Mouse (Mus musculus): Measurements from ENCODE around the gene Tspan12. TPM values are rescaled to one million over a fixed set of nuclear protein-coding genes. Genes with fewer than 3 reads are reported as not detected.

The Tspan12 gene
- polyA plus RNA-seq, 1 experiment from 2014 or later: 55.1 TPM

DNA sequence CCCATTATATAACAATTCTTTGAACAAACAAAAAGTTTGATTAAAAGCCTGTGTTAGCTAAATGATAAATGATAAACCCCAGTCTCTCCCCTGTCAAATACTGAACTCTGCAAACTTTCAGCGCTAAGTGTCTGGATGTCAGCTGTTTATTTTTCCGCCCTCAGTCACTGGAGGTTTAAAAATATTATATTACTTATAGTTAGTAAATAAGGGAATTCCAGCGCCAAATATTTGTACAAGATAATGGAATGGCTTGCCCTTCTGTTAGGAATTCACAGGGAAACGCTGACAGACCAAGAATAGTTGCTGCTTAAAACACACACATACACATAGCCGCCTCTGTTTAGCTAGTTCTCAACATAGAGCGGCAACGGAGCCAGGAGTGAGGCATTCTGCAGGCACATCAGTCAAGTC, 29.6 kb downstream of the Tspan12 start:
- no peak overlapping the region for H3K27ac ChIP-seq
- no peak overlapping the region for H3K4me3 ChIP-seq
- peaks cover 12% of the 10 kb centered on the region for H3K36me3 ChIP-seq (replicated peaks)
- WGBS: 90% methylated on average over 7 of the region's 7 CpGs
- H3K27me3 ChIP-seq (ENCODE audit: poor library complexity, severe bottlenecking): no peaks in the 10 kb centered on the region
- no peaks in the 10 kb centered on the region for H3K9me3 ChIP-seq
- no peak for DNase-seq (ENCODE audit: extremely low spot score, low spot score)
- H3K4me1 ChIP-seq: no peaks in the 10 kb centered on the region

DNA sequence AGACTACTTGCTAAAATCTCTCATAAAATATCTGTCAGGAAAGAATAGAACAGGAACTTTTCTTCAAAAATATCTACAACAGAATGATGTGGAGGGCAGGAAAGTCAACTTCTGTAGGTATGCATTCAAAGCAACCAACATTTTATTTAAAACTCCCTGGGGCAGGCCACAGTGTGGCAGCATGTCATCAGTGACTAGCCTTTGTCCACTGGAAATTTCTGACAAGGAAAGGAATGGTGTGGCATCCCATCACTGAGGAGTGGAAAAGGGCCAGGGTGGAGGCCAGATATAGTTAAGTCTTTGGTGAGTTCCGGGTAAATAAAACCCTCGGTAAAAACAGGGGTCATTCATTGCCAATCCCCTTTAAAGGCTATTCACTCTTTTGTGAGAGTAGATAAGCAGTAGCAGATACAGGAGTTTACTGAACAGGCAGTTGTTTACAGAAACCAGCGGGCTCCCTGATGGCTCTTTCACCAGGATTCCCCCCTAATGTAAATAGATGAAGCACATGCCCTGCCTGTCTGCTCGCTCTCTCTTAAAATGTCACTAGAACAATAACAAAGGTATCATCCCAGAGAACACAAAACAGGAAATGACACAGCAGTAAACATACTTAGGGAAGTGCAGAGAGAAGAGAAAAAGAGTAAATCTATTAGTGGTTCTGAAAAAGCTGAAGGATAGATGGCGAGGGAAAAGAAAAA, 34.1 kb downstream of the Tspan12 start:
- no peak overlapping the region for H3K27ac ChIP-seq
- H3K27me3 ChIP-seq (ENCODE audit: poor library complexity, severe bottlenecking): no peaks in the 10 kb centered on the region
- no peaks in the 10 kb centered on the region for H3K9me3 ChIP-seq
- no peak for DNase-seq (ENCODE audit: extremely low spot score, low spot score)
- H3K4me1 ChIP-seq: no peaks in the 10 kb centered on the region
- H3K4me3 ChIP-seq: no peak overlapping the region
- WGBS: 43% methylated on average over 5 of the region's 5 CpGs
- peaks cover 37% of the 10 kb centered on the region for H3K36me3 ChIP-seq (replicated peaks)

DNA sequence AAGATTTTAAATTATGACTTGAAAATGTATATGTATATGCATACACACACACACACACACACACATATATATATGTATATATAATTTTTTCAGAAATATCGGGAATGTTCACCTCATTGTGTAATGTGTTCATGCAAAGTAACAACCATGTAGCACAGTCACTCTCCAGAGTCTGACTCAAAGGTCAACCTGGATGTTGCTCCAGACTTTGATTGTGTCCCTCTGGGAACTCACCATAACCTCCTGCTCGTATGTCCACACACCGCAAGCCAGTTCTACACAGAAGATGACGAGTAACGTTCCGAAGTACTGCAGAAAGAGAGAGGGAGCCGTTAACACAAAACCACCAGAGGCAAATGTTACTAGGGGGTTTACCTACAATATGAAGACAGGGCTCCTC, 46.3 kb downstream of the Tspan12 start:
- H3K27ac ChIP-seq: no peak overlapping the region
- H3K4me3 ChIP-seq: no peak overlapping the region
- H3K36me3 ChIP-seq (replicated peaks): peaks cover 38% of the 10 kb centered on the region
- WGBS: 96% methylated on average over 7 of the region's 7 CpGs
- DNase-seq (ENCODE audit: extremely low spot score, low spot score): no peak
- H3K9me3 ChIP-seq: no peaks in the 10 kb centered on the region; the same call in 1 of the 2 replicates
- no peaks in the 10 kb centered on the region for H3K27me3 ChIP-seq (ENCODE audit: poor library complexity, severe bottlenecking)
- no peaks in the 10 kb centered on the region for H3K4me1 ChIP-seq

GRCm38 (mm10) chr6:21805013-21805570, 47.2 kb downstream of the Tspan12 start:
- no peak overlapping the region for H3K4me3 ChIP-seq
- WGBS: 78% methylated on average over 7 of the region's 7 CpGs
- H3K9me3 ChIP-seq: no peaks in the 10 kb centered on the region; the same call in 1 of the 2 replicates
- DNase-seq (ENCODE audit: extremely low spot score, low spot score): no peak
- no peaks in the 10 kb centered on the region for H3K27me3 ChIP-seq (ENCODE audit: poor library complexity, severe bottlenecking)
- peaks cover 47% of the 10 kb centered on the region for H3K36me3 ChIP-seq (replicated peaks)
- no peak overlapping the region for H3K27ac ChIP-seq
- no peaks in the 10 kb centered on the region for H3K4me1 ChIP-seq

DNA sequence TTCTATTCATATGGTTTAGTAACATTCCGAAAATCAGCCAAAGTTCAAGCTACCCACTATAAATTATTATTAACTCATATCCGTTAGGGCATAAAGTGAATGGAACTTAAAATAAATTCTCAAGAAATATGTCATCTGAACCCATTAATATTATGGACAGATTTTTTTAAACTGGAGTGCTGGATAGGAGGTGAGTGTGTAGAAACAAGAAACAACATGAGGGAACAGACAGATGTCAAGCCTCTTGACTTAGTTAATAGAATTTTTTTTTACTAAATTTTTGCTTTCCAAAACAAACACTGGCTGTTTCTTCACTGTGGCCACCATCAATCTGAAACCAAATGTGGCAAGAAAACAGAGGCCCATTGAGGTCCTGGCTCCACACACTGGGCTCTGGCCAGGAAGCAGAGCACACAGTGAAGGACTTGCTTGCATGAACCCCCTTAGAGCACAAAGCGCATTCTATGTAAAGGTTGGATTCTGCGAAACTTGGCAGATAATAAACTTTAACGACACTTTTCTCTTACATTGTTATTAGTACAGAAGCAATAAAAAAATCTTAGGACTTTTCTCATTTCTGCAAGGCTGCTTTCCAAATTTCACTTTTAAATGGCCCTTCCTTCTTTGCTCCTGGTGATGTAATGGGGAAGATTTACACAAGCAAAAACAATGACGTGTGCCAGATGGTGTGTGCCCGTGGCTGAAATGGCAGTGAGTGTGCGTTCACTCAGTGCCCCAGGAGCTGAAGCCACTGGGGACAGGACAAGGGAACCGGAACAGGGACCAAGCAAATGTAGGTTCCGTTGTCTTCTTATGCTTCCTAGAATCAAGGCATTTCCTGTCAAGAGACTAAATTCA, 48.6 kb downstream of the Tspan12 start:
- DNase-seq (ENCODE audit: extremely low spot score, low spot score): no peak
- H3K27me3 ChIP-seq (ENCODE audit: poor library complexity, severe bottlenecking): no peaks in the 10 kb centered on the region
- 90% methylated on average over 10 of the region's 10 CpGs for WGBS
- no peak overlapping the region for H3K4me3 ChIP-seq
- peaks cover 52% of the 10 kb centered on the region for H3K36me3 ChIP-seq (replicated peaks)
- H3K4me1 ChIP-seq: no peaks in the 10 kb centered on the region
- H3K27ac ChIP-seq: no peak overlapping the region
- H3K9me3 ChIP-seq: no peaks in the 10 kb centered on the region; the same call in 1 of the 2 replicates

DNA sequence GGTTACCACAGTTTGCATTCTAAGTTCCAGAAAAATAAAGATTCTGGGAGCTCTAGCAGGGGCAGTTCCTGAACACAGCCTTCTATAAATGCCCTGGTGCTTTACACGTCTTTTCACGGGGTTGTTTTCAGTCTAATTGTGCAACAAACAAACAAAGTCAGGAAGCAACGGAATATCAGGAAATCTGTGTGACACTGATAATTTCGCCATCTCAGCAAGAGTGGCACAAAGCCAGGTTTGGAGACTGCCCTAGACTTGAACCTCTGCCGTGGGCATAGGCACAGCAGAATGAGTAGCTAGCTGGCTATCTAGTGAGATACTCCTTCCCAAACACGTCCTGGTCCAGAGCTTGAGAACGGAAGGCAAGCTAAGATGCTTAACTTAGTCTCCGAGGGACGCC, 53.7 kb downstream of the Tspan12 start:
- no peaks in the 10 kb centered on the region for H3K27me3 ChIP-seq (ENCODE audit: poor library complexity, severe bottlenecking)
- peaks cover 39% of the 10 kb centered on the region for H3K36me3 ChIP-seq (replicated peaks)
- H3K4me1 ChIP-seq: no peaks in the 10 kb centered on the region
- H3K27ac ChIP-seq: no peak overlapping the region
- WGBS: 91% methylated on average over 9 of the region's 9 CpGs
- no peaks in the 10 kb centered on the region; the same call in 1 of the 2 replicates for H3K9me3 ChIP-seq
- DNase-seq (ENCODE audit: extremely low spot score, low spot score): no peak
- no peak overlapping the region for H3K4me3 ChIP-seq

- no peaks in the 10 kb centered on the region for H3K27me3 ChIP-seq (ENCODE audit: poor library complexity, severe bottlenecking)
- no peak overlapping the region for H3K4me3 ChIP-seq
- H3K36me3 ChIP-seq (replicated peaks): peaks cover 37% of the 10 kb centered on the region
- H3K27ac ChIP-seq: no peak overlapping the region
- no peak for DNase-seq (ENCODE audit: extremely low spot score, low spot score)
- 95% methylated on average over 4 of the region's 4 CpGs for WGBS
- no peaks in the 10 kb centered on the region; the same call in 1 of the 2 replicates for H3K9me3 ChIP-seq
- H3K4me1 ChIP-seq: no peaks in the 10 kb centered on the region
Observed at GRCm38 (mm10) chr6:21797087-21797486, 55.2 kb downstream of the Tspan12 start.

- no peaks in the 10 kb centered on the region for H3K4me1 ChIP-seq
- 90% methylated on average over 10 of the region's 10 CpGs for WGBS
- DNase-seq (ENCODE audit: extremely low spot score, low spot score): no peak
- H3K27ac ChIP-seq: no peak overlapping the region
- no peaks in the 10 kb centered on the region for H3K27me3 ChIP-seq (ENCODE audit: poor library complexity, severe bottlenecking)
- H3K36me3 ChIP-seq (replicated peaks): peaks cover 37% of the 10 kb centered on the region
- H3K9me3 ChIP-seq: no peaks in the 10 kb centered on the region; the same call in 1 of the 2 replicates
- H3K4me3 ChIP-seq: no peak overlapping the region
Observed at GRCm38 (mm10) chr6:21796413-21796812, 55.9 kb downstream of the Tspan12 start.

DNA sequence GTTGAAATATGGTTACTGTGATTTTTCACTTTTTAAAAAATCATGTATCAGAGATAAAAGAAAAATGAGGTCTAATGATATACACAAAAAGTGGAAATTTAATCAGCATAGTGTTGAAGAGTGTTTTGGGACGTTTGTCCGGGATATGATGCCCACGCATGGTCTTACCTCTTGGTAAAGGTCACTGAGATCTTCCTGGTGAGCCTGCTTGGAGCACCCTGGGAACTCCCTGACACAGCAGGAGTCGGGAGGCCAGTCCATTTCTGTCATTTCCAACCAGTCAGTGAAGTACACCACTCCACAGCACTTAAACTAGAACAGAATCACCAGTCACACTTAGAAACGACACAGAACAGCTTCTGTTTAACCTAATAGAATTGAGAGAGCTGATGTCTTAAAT, 56.9 kb downstream of the Tspan12 start:
- Histone ChIP-seq H3K27ac (no peak overlapping the region), H3K4me1 (no peaks in the 10 kb centered on the region), H3K27me3 (ENCODE audit: poor library complexity, severe bottlenecking) (peaks cover 8% of the 10 kb centered on the region), H3K4me3 (no peak overlapping the region), H3K9me3 (no peaks in the 10 kb centered on the region), H3K36me3 (replicated peaks) (peaks cover 31% of the 10 kb centered on the region)
- WGBS: 88% methylated on average over 5 of the region's 5 CpGs
- no peak for DNase-seq (ENCODE audit: extremely low spot score, low spot score)

DNA sequence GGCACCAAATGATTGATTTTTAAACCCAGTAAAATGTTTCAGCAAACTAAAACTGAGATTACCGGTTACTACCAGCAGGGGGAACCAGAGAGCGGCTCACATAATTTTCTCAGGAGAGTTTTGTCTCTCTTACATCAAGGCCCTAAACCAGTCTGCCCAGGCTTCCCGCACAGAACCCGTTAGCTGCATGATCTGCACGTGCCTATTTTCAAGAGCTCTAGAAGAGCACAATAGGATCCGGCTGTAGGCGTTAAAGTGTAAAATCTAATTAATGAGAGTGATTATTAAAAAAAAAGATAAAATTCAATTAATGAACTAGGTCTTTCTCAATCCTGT, 57.3 kb downstream of the Tspan12 start:
- H3K4me1 ChIP-seq: no peaks in the 10 kb centered on the region
- peak; percentile 62 for DNase-seq (ENCODE audit: extremely low spot score, low spot score)
- no peak overlapping the region for H3K27ac ChIP-seq
- H3K4me3 ChIP-seq: no peak overlapping the region
- WGBS: 9% methylated on average over 7 of the region's 7 CpGs
- H3K9me3 ChIP-seq: no peaks in the 10 kb centered on the region
- peaks cover 27% of the 10 kb centered on the region for H3K36me3 ChIP-seq (replicated peaks)
- peaks cover 11% of the 10 kb centered on the region for H3K27me3 ChIP-seq (ENCODE audit: poor library complexity, severe bottlenecking)

DNA sequence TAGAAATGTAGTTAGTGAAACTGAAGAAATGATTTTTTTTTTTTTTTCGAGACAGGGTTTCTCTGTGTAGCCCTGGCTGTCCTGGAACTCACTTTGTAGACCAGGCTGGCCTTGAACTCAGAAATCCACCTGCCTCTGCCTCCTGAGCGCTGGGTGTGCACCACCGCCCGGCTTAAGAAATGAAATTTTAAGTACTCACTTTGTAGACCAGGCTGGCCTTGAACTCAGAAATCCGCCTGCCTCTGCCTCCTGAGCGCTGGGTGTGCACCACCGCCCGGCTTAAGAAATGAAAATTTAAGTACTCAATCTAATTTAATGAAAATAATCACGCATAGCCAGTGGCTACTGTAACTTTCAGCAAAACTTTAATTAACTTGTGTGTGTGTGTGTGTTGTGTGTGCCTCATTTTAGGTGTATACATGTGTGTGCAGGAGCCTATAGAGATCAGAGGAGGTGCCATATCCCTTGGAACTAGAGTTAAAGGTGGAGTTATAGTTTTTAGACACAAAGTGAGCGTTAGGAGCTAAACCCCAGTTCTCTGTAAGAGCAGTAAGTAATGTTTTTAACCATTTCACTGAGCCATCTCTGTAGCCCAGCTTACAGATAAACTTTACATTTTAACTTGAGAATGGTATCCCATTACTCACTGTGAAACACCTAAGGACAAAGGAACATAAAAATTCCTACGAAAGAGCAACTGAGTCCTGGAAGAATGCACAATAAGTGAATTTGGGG, 57.8 kb downstream of the Tspan12 start:
- Histone ChIP-seq H3K27ac (no peak overlapping the region), H3K9me3 (no peaks in the 10 kb centered on the region), H3K27me3 (ENCODE audit: poor library complexity, severe bottlenecking) (peaks cover 17% of the 10 kb centered on the region), H3K4me1 (no peaks in the 10 kb centered on the region), H3K36me3 (replicated peaks) (peaks cover 22% of the 10 kb centered on the region), H3K4me3 (no peak overlapping the region)
- no peak for DNase-seq (ENCODE audit: extremely low spot score, low spot score)
- WGBS: 81% methylated on average over 11 of the region's 11 CpGs

- Histone ChIP-seq H3K27ac (no peak overlapping the region), H3K4me3 (no peak overlapping the region), H3K36me3 (replicated peaks) (peaks cover 3% of the 10 kb centered on the region), H3K27me3 (ENCODE audit: poor library complexity, severe bottlenecking) (peaks cover 34% of the 10 kb centered on the region), H3K4me1 (peaks cover 11% of the 10 kb centered on the region), H3K9me3 (no peaks in the 10 kb centered on the region)
- DNase-seq (ENCODE audit: extremely low spot score, low spot score): no peak
- 91% methylated on average over 7 of the region's 7 CpGs for WGBS
Observed at GRCm38 (mm10) chr6:21791307-21791706, 61.0 kb downstream of the Tspan12 start.
